Mouse (Mus musculus): Measurements from ENCODE around the gene Rala.

GRCm38 (mm10) chr13:17842756-17843155, 101.3 kb downstream of the Rala start:
- TF ChIP-seq CTCF (IDR thresholded peaks at IDR 0.05; ENCODE audit: extremely low read depth, insufficient read length, insufficient replicate concordance, low read depth, low read length) (no peak), POLR2A (IDR thresholded peaks at IDR 0.05; ENCODE audit: low read depth, low read length) (no peak)

All from small intestine, adult 2 months (tissue).